Mouse (Mus musculus): ENCODE measurements around the gene Drd1. TPM values are rescaled to one million over a fixed set of nuclear protein-coding genes. Genes with fewer than 3 reads are reported as not detected.

Gene Drd1
- polyA plus RNA-seq (2014; fragmentation: Illumina TruSeq; extraction: RNeasy Lipid Tissue Mini Kit (QIAGEN cat#74804); ENCODE audit: low replicate concordance): not detected

GRCm38 (mm10) chr13:54055448-54055861 lies at the start of gene Drd1:
Gene Drd1 (minus strand): TSS chr13:54055705.

GRCm38 (mm10) chr13:54071606-54072331 lies 16.3 kb upstream of the Drd1 start, which contains the start of gene Sfxn1:
Gene Sfxn1 (plus strand): TSS chr13:54071869.

Other genes starting within 250 kb of the Drd1 start
- 398 TPM for gene Sfxn1, start 16.2 kb upstream of the Drd1 start, polyA plus RNA-seq (2014; fragmentation: Illumina TruSeq; extraction: RNeasy Lipid Tissue Mini Kit (QIAGEN cat#74804); ENCODE audit: low replicate concordance)
- gene Hrh2, start 136.4 kb upstream of the Drd1 start, polyA plus RNA-seq (2014; fragmentation: Illumina TruSeq; extraction: RNeasy Lipid Tissue Mini Kit (QIAGEN cat#74804); ENCODE audit: low replicate concordance): 0.30 TPM